Mouse (Mus musculus): ENCODE results near the gene Pla2g1b. TPM values are rescaled to one million over a fixed set of nuclear protein-coding genes. Genes with fewer than 3 reads are reported as not detected.

Pla2g1b gene
- polyA plus RNA-seq, 1 experiment from 2014 or later: 0.89 TPM

DNA sequence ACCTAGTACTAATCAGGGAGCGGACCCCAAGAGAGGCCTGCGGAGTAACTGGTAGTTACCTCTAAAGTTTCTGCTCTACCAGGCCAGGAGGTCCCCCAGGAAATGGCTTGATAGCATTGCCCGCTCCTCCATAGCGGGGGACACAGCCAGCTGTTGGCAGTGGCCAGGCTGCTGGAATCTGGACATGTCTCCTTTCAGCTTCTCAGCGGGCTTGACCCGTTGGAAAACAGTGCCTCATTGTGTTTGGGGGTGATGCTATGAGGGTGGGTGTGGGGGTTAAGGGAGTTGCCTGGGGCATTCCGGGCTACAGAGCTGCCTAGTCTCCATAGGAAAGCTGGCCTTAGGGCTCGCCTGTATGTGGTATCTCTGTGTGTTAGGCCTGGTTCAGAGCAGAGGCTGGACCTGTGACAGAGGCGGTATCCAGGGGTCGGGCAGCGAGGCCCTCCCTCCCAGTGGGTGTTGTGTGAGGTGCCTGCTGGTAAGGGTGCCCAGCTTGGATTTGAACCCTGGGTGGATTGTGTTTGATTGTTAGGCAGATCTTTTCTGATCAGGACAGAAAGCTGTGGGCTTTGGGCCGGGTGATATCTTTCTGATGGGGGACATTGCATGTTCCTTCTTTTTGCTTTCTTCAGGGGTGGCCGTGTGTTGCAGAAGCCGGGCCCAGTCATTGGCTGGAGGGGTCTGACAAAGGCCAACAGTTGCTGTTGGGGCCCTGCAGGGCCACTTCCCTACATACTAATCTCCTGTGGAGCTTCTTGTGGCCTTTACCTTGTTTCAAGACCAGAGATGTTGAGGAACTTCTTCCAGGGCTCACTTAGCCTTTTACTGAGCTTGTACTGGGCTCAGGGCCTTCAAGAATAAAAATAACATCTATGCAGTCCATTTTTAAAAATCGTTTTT, 44.0 kb downstream of the Pla2g1b start:
- H3K4me3 ChIP-seq (ENCODE audit: low read depth, low read length): no peak overlapping the region

DNA sequence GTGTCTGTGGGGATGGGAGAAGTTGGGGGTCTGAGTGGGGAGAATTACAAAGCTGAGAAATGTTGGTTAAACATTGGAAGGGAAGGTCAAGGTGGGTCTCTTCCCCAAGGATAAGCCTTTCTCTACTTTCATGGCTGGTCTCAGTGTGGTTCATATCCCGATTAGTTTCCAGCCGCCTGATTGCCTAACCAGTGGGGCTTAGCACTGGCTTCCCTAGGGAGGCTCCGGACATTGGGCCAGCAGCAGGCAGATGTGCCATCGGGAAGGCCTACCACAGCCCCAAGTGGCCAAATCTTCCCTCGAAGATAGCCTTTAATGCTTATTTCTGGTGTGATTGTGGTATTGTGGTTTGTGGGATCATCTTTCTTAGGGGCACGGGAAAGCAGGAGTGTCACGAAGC, 46.3 kb downstream of the Pla2g1b start:
- WGBS: 81% methylated on average over 7 of the region's 7 CpGs
- no peak overlapping the region for H3K27ac ChIP-seq (ENCODE audit: low read depth, low read length)
- H3K9ac ChIP-seq (ENCODE audit: low read depth, low read length): no peak overlapping the region
- no peak overlapping the region for H3K4me2 ChIP-seq
- DNase-seq (ENCODE audit: low spot score) (no peak), ATAC-seq (replicated peaks; ENCODE audit: low FRiP score) (no peak)
- peaks cover 55% of the 10 kb centered on the region for H3K4me1 ChIP-seq (replicated peaks; ENCODE audit: control insufficient read depth, insufficient read depth, low read length)
- H3K36me3 ChIP-seq (ENCODE audit: control insufficient read depth, insufficient read depth, low read length): no peaks in the 10 kb centered on the region
- H3K4me3 ChIP-seq (ENCODE audit: low read depth, low read length): no peak overlapping the region
- H3K27me3 ChIP-seq (replicated peaks; ENCODE audit: control insufficient read depth, insufficient read depth, low read length): no peaks in the 10 kb centered on the region
- no peaks in the 10 kb centered on the region for H3K9me3 ChIP-seq (ENCODE audit: control insufficient read depth, low read length)

More for the DNA sequence above, 44.0 kb downstream of the Pla2g1b start:
- H3K9me3 ChIP-seq (ENCODE audit: control insufficient read depth, low read length): no peaks in the 10 kb centered on the region
- peak overlapping the region; percentile 26 for H3K9ac ChIP-seq (ENCODE audit: low read depth, low read length)
- 62% methylated on average over 15 of the region's 15 CpGs for WGBS
- no peaks in the 10 kb centered on the region for H3K27me3 ChIP-seq (replicated peaks; ENCODE audit: control insufficient read depth, insufficient read depth, low read length)
- H3K36me3 ChIP-seq (ENCODE audit: control insufficient read depth, insufficient read depth, low read length): no peaks in the 10 kb centered on the region
- H3K27ac ChIP-seq (ENCODE audit: low read depth, low read length): peak overlapping the region; percentile 13
- no peak for DNase-seq (ENCODE audit: low spot score)
- ATAC-seq (replicated peaks; ENCODE audit: low FRiP score): no peak
- H3K4me1 ChIP-seq (replicated peaks; ENCODE audit: control insufficient read depth, insufficient read depth, low read length): peaks cover 44% of the 10 kb centered on the region
- H3K4me2 ChIP-seq: peak overlapping the region; percentile 94

DNA sequence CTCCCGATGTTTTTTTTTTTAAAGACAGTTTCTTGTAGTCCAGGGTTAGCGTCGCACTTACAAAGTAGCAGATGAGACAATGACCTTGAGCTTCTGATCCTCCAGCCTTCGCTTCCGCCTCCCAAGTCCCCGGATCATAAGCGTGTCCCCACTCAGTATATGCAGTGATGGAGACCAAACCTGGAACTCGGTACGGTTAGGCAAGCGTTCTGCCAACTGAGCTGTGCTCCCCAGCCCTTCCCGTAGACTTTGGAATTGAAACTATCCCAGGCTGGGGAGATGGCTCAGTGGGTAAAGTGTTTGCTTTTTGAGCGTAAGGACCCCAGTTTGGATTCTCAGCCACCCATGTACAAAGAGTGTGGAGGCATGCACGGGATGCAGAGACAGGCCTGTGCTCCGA, 47.2 kb downstream of the Pla2g1b start:
- 91% methylated on average over 14 of the region's 14 CpGs for WGBS
- Histone ChIP-seq H3K4me3 (ENCODE audit: low read depth, low read length) (no peak overlapping the region), H3K27ac (ENCODE audit: low read depth, low read length) (no peak overlapping the region), H3K4me2 (no peak overlapping the region), H3K9me3 (ENCODE audit: control insufficient read depth, low read length) (no peaks in the 10 kb centered on the region), H3K36me3 (ENCODE audit: control insufficient read depth, insufficient read depth, low read length) (0 out of 2 replicates have a peak, but pooled peaks cover 3% of the 10 kb centered on the region), H3K27me3 (replicated peaks; ENCODE audit: control insufficient read depth, insufficient read depth, low read length) (no peaks in the 10 kb centered on the region), H3K9ac (ENCODE audit: low read depth, low read length) (no peak overlapping the region), H3K4me1 (replicated peaks; ENCODE audit: control insufficient read depth, insufficient read depth, low read length) (peaks cover 46% of the 10 kb centered on the region)
- ATAC-seq (replicated peaks; ENCODE audit: low FRiP score) (no peak), DNase-seq (ENCODE audit: low spot score) (no peak)

DNA sequence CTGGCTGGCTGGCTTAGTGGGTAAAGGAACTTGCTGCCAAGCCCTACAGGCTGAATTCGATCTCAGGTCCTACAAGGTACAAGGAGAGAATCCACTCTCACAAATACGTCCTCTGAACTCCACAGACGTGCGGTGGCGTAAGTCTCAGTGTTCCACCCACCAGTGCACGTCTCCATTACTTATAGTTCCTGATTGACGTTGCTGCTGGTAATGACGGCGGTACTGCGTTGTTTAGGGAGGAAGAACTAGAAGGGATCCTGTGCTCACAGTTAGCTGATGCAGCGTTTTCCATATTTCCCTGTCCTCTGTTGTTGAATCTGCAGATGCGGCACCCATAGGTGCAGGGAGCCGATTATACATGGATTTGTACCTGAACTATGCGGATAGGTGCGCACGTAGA, 47.7 kb downstream of the Pla2g1b start:
- DNase-seq (ENCODE audit: low spot score) (no peak), ATAC-seq (replicated peaks; ENCODE audit: low FRiP score) (no peak)
- Histone ChIP-seq H3K4me3 (ENCODE audit: low read depth, low read length) (no peak overlapping the region), H3K27ac (ENCODE audit: low read depth, low read length) (no peak overlapping the region), H3K9ac (ENCODE audit: low read depth, low read length) (no peak overlapping the region), H3K4me2 (no peak overlapping the region), H3K27me3 (replicated peaks; ENCODE audit: control insufficient read depth, insufficient read depth, low read length) (no peaks in the 10 kb centered on the region), H3K4me1 (replicated peaks; ENCODE audit: control insufficient read depth, insufficient read depth, low read length) (peaks cover 41% of the 10 kb centered on the region), H3K36me3 (ENCODE audit: control insufficient read depth, insufficient read depth, low read length) (0 out of 2 replicates have a peak, but pooled peaks cover 3% of the 10 kb centered on the region), H3K9me3 (ENCODE audit: control insufficient read depth, low read length) (no peaks in the 10 kb centered on the region)
- 86% methylated on average over 16 of the region's 16 CpGs for WGBS

DNA sequence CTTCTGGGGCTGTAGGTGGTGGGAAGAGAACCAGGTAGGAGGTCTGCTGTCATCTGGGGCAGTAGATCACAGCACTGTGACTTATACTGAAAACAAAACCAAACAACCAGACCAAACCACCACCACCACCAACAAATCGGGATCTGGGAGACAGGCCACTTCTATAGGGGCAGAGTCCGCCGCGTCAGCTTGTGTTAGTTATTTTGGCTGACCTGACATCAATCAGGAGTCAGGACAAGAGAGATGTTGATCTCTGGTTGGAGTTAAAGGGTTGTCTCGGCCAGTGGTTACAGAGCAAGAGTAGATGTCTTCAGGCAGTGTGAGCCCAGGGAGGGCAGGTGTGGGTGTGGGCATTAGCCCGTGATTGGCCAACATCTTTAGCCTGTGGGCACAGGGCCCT, 48.3 kb downstream of the Pla2g1b start:
- no peak for ATAC-seq (replicated peaks; ENCODE audit: low FRiP score)
- no peak for DNase-seq (ENCODE audit: low spot score)

DNA sequence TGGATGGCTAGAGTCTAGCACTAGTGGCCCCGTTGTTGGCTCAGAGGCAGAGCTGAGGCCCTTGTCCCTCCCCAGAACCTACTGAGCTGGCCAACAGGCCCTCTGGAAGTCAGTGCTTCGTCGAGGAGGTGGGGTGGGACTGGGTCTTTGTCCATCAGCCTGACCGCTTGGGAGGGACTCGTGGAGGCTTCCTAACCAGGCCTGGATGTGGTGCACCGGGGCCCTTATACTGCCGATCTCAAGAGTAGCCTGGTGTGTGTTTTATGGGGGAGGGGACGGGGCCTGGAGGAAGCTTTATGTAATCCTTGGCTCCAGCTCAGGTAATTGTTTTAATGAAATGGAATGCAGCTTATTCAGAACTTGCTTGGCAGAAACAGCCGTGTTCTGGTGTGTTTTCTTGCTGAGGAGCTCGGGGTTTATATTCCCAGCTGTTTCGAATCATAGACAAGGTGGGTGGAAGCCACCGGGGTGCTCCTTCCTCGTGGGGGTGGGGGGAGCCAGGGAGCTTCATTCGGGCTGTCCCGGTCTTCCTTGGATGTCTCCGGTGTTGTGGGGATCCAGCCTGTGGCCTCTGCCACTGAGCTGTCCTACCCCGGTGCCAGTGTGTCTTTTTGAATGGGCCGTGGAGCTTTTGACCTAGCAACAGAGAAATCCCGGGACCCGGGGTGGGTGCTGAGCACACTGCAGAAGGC, 49.0 kb downstream of the Pla2g1b start:
- ATAC-seq (replicated peaks; ENCODE audit: low FRiP score): no peak
- H3K27ac ChIP-seq (ENCODE audit: low read depth, low read length): peak overlapping the region; percentile 62
- no peak overlapping the region for H3K9ac ChIP-seq (ENCODE audit: low read depth, low read length)
- DNase-seq (ENCODE audit: low spot score): no peak
- peaks cover 34% of the 10 kb centered on the region for H3K4me1 ChIP-seq (replicated peaks; ENCODE audit: control insufficient read depth, insufficient read depth, low read length)
- peak overlapping the region; percentile 35 for H3K4me2 ChIP-seq
- no peaks in the 10 kb centered on the region for H3K9me3 ChIP-seq (ENCODE audit: control insufficient read depth, low read length)
- H3K27me3 ChIP-seq (replicated peaks; ENCODE audit: control insufficient read depth, insufficient read depth, low read length): no peaks in the 10 kb centered on the region
- peaks cover 3% of the 10 kb centered on the region; the same call in 1 of the 2 replicates for H3K36me3 ChIP-seq (ENCODE audit: control insufficient read depth, insufficient read depth, low read length)
- WGBS: 60% methylated on average over 20 of the region's 20 CpGs
- no peak overlapping the region for H3K4me3 ChIP-seq (ENCODE audit: low read depth, low read length)

More for the DNA sequence above, 48.3 kb downstream of the Pla2g1b start:
- Histone ChIP-seq H3K9me3 (ENCODE audit: control insufficient read depth, low read length) (no peaks in the 10 kb centered on the region), H3K4me1 (replicated peaks; ENCODE audit: control insufficient read depth, insufficient read depth, low read length) (peaks cover 37% of the 10 kb centered on the region), H3K4me3 (ENCODE audit: low read depth, low read length) (no peak overlapping the region), H3K4me2 (peak overlapping the region; percentile 35; the same call in 1 of the 2 replicates), H3K27ac (ENCODE audit: low read depth, low read length) (peak overlapping the region; percentile 62; the same call in 1 of the 2 replicates), H3K9ac (ENCODE audit: low read depth, low read length) (no peak overlapping the region), H3K36me3 (ENCODE audit: control insufficient read depth, insufficient read depth, low read length) (peaks cover 3% of the 10 kb centered on the region; the same call in 1 of the 2 replicates), H3K27me3 (replicated peaks; ENCODE audit: control insufficient read depth, insufficient read depth, low read length) (no peaks in the 10 kb centered on the region)
- 70% methylated on average over 6 of the region's 6 CpGs for WGBS

DNA sequence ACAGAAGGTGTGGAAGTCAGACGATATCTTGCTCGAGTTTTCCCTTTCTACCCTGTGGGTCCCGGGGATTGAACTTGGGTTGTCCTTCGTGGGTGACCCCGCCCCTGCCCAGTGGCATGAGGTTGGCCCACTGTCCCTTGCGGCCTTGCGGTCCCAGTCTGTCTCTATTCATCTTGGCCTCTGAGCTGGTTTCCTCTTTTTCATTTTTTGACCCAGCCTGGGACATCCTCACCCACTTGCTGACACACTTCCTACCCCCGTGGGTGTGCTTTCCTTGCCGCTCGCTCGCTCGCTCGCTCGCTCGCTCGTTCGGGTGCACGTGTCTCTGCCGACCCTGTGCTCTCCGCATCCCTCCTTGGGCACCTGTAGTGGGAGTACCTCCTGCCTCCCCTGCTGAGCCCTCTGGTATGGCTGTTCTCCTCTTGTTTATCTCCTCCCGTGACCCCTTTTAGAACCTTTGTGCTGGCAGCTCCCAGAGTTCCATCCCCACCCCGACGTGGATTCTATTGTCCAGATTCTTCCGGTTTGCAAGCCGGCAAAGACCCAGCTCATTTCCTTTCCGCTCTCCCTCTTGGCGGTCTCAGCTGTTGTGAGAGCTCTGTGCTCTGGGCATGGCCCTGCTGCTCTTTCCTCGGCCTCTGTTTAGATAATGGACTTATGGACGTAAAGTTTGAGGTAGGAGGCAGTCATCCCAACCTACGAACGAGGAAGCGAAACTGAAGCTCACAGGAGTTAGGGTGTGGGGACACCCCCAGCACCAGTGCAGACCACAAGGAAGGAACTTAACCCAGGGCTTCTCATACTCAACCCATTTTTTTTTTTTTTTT, 50.2 kb downstream of the Pla2g1b start:
- H3K9ac ChIP-seq (ENCODE audit: low read depth, low read length): peak overlapping the region; percentile 25; the same call in 1 of the 2 replicates
- no peaks in the 10 kb centered on the region for H3K9me3 ChIP-seq (ENCODE audit: control insufficient read depth, low read length)
- peak; percentile 35; the same call in 1 of the 2 replicates for ATAC-seq (replicated peaks; ENCODE audit: low FRiP score)
- no peaks in the 10 kb centered on the region for H3K27me3 ChIP-seq (replicated peaks; ENCODE audit: control insufficient read depth, insufficient read depth, low read length)
- WGBS: 55% methylated on average over 32 of the region's 32 CpGs
- H3K27ac ChIP-seq (ENCODE audit: low read depth, low read length): peak overlapping the region; percentile 23; the same call in 1 of the 2 replicates
- peak overlapping the region; percentile 44 for H3K4me2 ChIP-seq
- peaks cover 3% of the 10 kb centered on the region; the same call in 1 of the 2 replicates for H3K36me3 ChIP-seq (ENCODE audit: control insufficient read depth, insufficient read depth, low read length)
- peak; percentile 42 for DNase-seq (ENCODE audit: low spot score)
- H3K4me3 ChIP-seq (ENCODE audit: low read depth, low read length): peak overlapping the region; percentile 14; the same call in 1 of the 2 replicates
- peaks cover 43% of the 10 kb centered on the region for H3K4me1 ChIP-seq (replicated peaks; ENCODE audit: control insufficient read depth, insufficient read depth, low read length)

DNA sequence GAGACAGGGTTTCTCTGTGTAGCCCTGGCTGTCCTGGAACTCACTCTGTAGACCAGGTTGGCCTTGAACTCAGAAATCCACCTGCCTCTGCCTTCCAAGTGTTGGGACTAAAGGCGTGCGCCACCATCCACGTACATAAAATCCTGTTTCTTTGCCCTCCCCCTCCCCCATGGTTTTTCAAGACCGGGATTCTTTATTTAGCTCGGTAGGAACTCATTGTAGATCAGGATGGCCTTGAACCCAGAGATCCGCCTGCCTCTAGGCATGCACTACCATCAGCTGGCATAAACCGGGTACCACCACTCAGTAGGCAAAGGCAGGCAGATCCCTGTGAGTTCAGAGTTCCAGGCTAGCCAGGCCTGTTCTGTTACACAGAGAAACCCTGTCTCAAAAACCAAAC, 50.8 kb downstream of the Pla2g1b start:
- H3K36me3 ChIP-seq (ENCODE audit: control insufficient read depth, insufficient read depth, low read length): peaks cover 3% of the 10 kb centered on the region; the same call in 1 of the 2 replicates
- no peaks in the 10 kb centered on the region for H3K27me3 ChIP-seq (replicated peaks; ENCODE audit: control insufficient read depth, insufficient read depth, low read length)
- peaks cover 48% of the 10 kb centered on the region for H3K4me1 ChIP-seq (replicated peaks; ENCODE audit: control insufficient read depth, insufficient read depth, low read length)
- no peak for ATAC-seq (replicated peaks; ENCODE audit: low FRiP score)
- 68% methylated on average over 7 of the region's 7 CpGs for WGBS
- H3K4me3 ChIP-seq (ENCODE audit: low read depth, low read length): no peak overlapping the region
- no peak overlapping the region; the same call in 1 of the 2 replicates for H3K27ac ChIP-seq (ENCODE audit: low read depth, low read length)
- peak overlapping the region; percentile 26; the same call in 1 of the 2 replicates for H3K4me2 ChIP-seq
- DNase-seq (ENCODE audit: low spot score): no peak
- H3K9ac ChIP-seq (ENCODE audit: low read depth, low read length): no peak overlapping the region
- no peaks in the 10 kb centered on the region for H3K9me3 ChIP-seq (ENCODE audit: control insufficient read depth, low read length)

Measured in liver, embryonic 11.5 days (tissue).